Mouse (Mus musculus) MEL (cell line): ENCODE measurements around the gene Prkar1b.

Experiments used
- POLR2A ChIP-seq, 2 experiments: IDR thresholded peaks; 2 replicates each; pipeline ENCODE4 v1.6.1; 2011 to 2012; ENCODE audit warnings: low read length in 2 of 2, mild to moderate bottlenecking in 2 of 2, control low read depth in 1 of 2, improper control_type of control experiment in 1 of 2, low read depth in 1 of 2, moderate library complexity in 1 of 2; ENCODE audit not compliant: control insufficient read depth in 1 of 2, insufficient read depth in 1 of 2, poor library complexity in 1 of 2
- POLR2AphosphoS2 ChIP-seq: IDR thresholded peaks from 2 replicates; pipeline ENCODE4 v1.6.1; 2011; ENCODE audit warnings: low read length, improper control_type of control experiment

DNA sequence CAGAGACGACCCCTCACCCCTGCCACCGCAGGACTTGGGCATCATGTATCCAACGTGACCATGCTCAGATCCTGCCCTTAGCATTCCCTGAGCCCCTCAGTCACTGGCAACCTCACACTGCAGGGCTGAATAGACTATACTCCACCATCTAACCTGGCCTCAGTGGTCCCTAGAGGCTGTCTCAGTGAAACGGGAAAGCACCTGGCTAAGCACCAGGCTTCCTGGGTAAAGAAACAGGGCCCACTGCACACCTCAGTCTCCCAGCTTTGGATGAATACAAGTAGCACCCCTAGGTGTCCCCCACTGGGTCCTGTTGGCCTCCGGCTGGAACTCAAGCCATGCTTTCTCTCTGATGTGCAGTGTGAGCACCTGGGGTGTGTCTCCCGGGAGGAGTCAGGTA is 176.3 kb downstream of the Prkar1b start:
- TF ChIP-seq POLR2A (IDR thresholded peaks at IDR 0.05; ENCODE audit: control insufficient read depth in 1 of 2, insufficient read depth in 1 of 2, low read depth in 1 of 2, low read length in 2 of 2, poor library complexity in 1 of 2) (no peak), POLR2AphosphoS2 (no peak)
